Mouse (Mus musculus) limb, embryonic 10.5 days (tissue): ENCODE measurements around the gene Krt7. TPM values are rescaled to one million over a fixed set of nuclear protein-coding genes. Genes with fewer than 3 reads are reported as not detected.

Source experiments
- DNase-seq: peaks from one replicate; pipeline ENCODE4 v3.0.0-alpha.2; 2017; ENCODE audit warnings: low spot score
- H3K27ac ChIP-seq: fragments of 300-500 bp; sonication (generic); 2 replicates; pipeline ENCODE4 v1.5.1; 2016; ENCODE audit warnings: mild to moderate bottlenecking
- H3K27me3 ChIP-seq: fragments of 300-500 bp; sonication (generic); 2 replicates; pipeline ENCODE4 v1.6.1; 2016; ENCODE audit warnings: low read depth, mild to moderate bottlenecking; ENCODE audit not compliant: poor library complexity, severe bottlenecking
- H3K36me3 ChIP-seq: fragments of 300-500 bp; sonication (generic); 2 replicates; pipeline ENCODE4 v1.6.1; 2016; ENCODE audit warnings: mild to moderate bottlenecking, moderate library complexity
- H3K4me1 ChIP-seq: fragments of 300-500 bp; sonication (generic); 2 replicates; pipeline ENCODE4 v1.6.1; 2016
- H3K4me3 ChIP-seq: fragments of 300-500 bp; sonication (generic); 2 replicates; pipeline ENCODE4 v1.5.1; 2016; ENCODE audit warnings: mild to moderate bottlenecking, moderate library complexity
- H3K9me3 ChIP-seq: fragments of 300-500 bp; sonication (generic); replicated peaks from 2 replicates; pipeline ENCODE4 v1.6.1; 2016; ENCODE audit warnings: mild to moderate bottlenecking
- whole genome bisulfite sequencing: fragments of 180-500 bp; shearing (Covaris S2); methylation state at CpG from one replicate; pipeline ENCODE4 v1.1.7; 2016; 5-methylcytosine and 5-hydroxymethylcytosine counted together
- polyA plus RNA-seq: library from polyadenylated mRNA; unstranded; fragments of >200 nt; fragmentation: Nextera tagmentation; extraction: Ambion mirVana; gene quantifications from 2 replicates; pipeline ENCODE4 v1.2.1, GENCODE M21; 2016

The Krt7 gene
- polyA plus RNA-seq, 1 experiment from 2014 or later, result 14.2 TPM

DNA sequence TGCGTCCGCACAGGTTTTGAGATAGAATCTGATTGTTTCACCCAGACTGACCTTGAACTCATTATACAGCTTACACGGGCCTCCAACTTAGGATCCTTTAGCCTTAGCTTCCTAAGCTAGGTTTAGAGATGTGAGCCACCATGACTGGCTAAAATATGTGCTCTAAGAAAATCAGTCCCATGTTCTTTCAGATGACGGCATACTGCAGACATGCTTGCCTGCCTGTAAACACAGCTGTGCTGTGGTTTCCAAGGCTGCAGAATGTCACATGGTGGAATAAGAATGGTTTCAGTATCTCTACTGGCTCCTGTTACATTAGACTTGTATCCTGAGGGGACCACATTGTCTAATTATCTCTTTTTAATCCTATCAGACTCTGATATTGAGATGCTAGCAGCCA lies 8.1 kb downstream of the Krt7 start:
- Histone ChIP-seq H3K27me3 (peaks cover 19% of the 10 kb centered on the region), H3K4me1 (peaks cover 17% of the 10 kb centered on the region), H3K27ac (no peak overlapping the region), H3K9me3 (no peaks in the 10 kb centered on the region), H3K36me3 (no peaks in the 10 kb centered on the region), H3K4me3 (no peak overlapping the region)
- no peak for DNase-seq
- 95% methylated on average over 4 of the region's 4 CpGs for WGBS

GRCm38 (mm10) chr15:101420903-101421302 lies 10.1 kb downstream of the Krt7 start:
- Histone ChIP-seq H3K9me3 (no peaks in the 10 kb centered on the region), H3K4me3 (no peak overlapping the region), H3K27ac (no peak overlapping the region), H3K27me3 (0 out of 2 replicates have a peak, but pooled peaks cover 3% of the 10 kb centered on the region), H3K4me1 (no peaks in the 10 kb centered on the region), H3K36me3 (no peaks in the 10 kb centered on the region)
- DNase-seq, result no peak
- WGBS, result 57% methylated on average over 6 of the region's 6 CpGs

DNA sequence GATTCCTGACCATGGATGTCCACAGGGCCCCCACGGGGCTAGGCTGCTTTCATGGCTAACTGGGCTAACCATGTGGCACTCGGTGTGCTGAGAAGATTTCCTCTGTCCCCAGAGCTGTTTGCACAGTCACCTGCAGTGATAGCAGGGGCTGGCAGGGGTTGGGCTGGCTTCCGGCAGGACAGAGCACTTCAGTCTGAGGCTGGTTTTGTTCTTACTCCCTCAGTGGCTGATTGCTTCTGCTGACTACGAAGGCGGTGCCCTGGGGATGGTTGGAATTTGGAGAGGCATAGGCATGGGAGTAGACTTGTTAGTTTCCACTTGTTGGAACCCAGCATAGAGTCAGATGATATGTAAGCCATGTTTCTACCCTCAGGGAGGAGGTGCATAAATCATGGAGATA lies 14.1 kb downstream of the Krt7 start:
- Histone ChIP-seq H3K4me1 (no peaks in the 10 kb centered on the region), H3K27me3 (no peaks in the 10 kb centered on the region), H3K9me3 (no peaks in the 10 kb centered on the region), H3K4me3 (no peak overlapping the region), H3K27ac (no peak overlapping the region), H3K36me3 (no peaks in the 10 kb centered on the region)
- no peak for DNase-seq
- WGBS, result 33% methylated on average over 5 of the region's 5 CpGs

- H3K9me3 ChIP-seq, result no peaks in the 10 kb centered on the region
- H3K4me3 ChIP-seq, result no peak overlapping the region
- peaks cover 77% of the 10 kb centered on the region for H3K27me3 ChIP-seq
- no peak overlapping the region for H3K27ac ChIP-seq
- H3K36me3 ChIP-seq, result no peaks in the 10 kb centered on the region
- H3K4me1 ChIP-seq, result peaks cover 7% of the 10 kb centered on the region
- 91% methylated on average over 7 of the region's 7 CpGs for WGBS
- no peak for DNase-seq
Measured at GRCm38 (mm10) chr15:101436611-101437010, 25.8 kb downstream of the Krt7 start.

DNA sequence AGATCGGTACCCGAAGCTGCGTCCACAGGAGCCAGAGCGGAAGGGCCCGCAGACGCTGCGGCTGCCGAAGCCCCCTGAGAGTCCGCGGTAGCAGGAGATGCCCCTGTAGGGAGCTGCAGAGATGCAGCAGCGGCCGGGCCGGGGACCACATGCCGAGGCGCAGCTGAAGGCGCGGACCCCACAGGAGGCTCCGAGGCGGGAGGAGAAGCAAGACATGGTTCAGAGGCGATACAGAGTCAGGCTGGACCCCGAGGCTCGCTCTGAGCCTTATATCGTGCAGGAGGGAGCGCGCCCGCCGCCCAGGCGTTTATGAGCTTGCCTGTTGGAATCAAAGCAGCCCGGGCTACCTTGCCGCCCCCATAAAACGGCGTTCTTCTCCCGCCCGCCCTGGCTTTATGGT lies 27.7 kb downstream of the Krt7 start, which contains the start of gene Krt87:
Krt87 (minus strand) TSS at position 250 of the 400 bp plus-strand sequence.
- peaks cover 7% of the 10 kb centered on the region for H3K4me1 ChIP-seq
- WGBS, result 2% methylated on average over 34 of the region's 34 CpGs
- H3K27me3 ChIP-seq, result peaks cover 73% of the 10 kb centered on the region
- H3K9me3 ChIP-seq, result no peaks in the 10 kb centered on the region
- H3K36me3 ChIP-seq, result no peaks in the 10 kb centered on the region
- DNase-seq, result peak; percentile 51
- peak within 1 kb of the TSS; percentile 41 for H3K4me3 ChIP-seq
- H3K27ac ChIP-seq, result no peak within 1 kb of the TSS

DNA sequence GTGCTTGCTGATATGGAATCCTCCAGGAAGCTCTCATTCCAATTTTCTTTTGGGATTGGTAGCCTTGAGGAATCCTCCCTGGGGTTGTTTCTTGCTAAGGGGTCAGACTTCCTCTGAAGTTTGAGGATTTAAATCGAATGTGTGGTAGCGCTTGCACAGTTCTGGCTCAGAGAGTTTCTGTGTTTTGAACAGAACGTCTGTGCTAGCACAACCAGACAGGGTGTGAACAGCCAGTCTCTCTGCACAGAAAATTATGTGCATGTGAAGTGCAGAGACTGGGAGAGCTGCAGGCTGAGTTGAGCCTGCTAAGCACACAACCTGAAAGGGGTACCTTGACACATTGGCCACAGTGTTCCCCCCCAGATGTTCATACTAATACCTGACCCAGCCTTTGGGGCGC lies 30.0 kb downstream of the Krt7 start:
- no peak for DNase-seq
- Histone ChIP-seq H3K4me1 (peaks cover 7% of the 10 kb centered on the region), H3K27ac (no peak overlapping the region), H3K36me3 (no peaks in the 10 kb centered on the region), H3K27me3 (peaks cover 56% of the 10 kb centered on the region), H3K4me3 (no peak overlapping the region), H3K9me3 (no peaks in the 10 kb centered on the region)
- 82% methylated on average over 4 of the region's 4 CpGs for WGBS

- Histone ChIP-seq H3K36me3 (no peaks in the 10 kb centered on the region), H3K27me3 (no peaks in the 10 kb centered on the region), H3K27ac (no peak overlapping the region), H3K4me1 (no peaks in the 10 kb centered on the region), H3K4me3 (no peak overlapping the region), H3K9me3 (no peaks in the 10 kb centered on the region)
- DNase-seq, result no peak
- WGBS, result 82% methylated on average over 11 of the region's 11 CpGs
Measured at GRCm38 (mm10) chr15:101446572-101446971, 35.7 kb downstream of the Krt7 start.

GRCm38 (mm10) chr15:101447444-101447843 lies 36.6 kb downstream of the Krt7 start, which contains the start of gene Krt88:
Gene Krt88, plus strand, starts transcription at chr15:101447744.
- 82% methylated on average over 2 of the region's 2 CpGs for whole genome bisulfite sequencing

GRCm38 (mm10) chr15:101453093-101453736 lies 42.4 kb downstream of the Krt7 start:
- peak; percentile 82 for DNase-seq

More at GRCm38 (mm10) chr15:101447444-101447843, 36.6 kb downstream of the Krt7 start, which contains the start of gene Krt88:
- H3K4me1 ChIP-seq, result no peaks in the 10 kb centered on the region
- H3K27me3 ChIP-seq, result no peaks in the 10 kb centered on the region
- H3K9me3 ChIP-seq, result no peaks in the 10 kb centered on the region
- H3K4me3 ChIP-seq, result no peak within 1 kb of the TSS
- no peak within 1 kb of the TSS for H3K27ac ChIP-seq
- no peaks in the 10 kb centered on the region for H3K36me3 ChIP-seq
- no peak for DNase-seq

GRCm38 (mm10) chr15:101454774-101455173 lies 43.9 kb downstream of the Krt7 start:
- WGBS, result 90% methylated on average over 8 of the region's 8 CpGs
- H3K27me3 ChIP-seq, result no peaks in the 10 kb centered on the region

More at GRCm38 (mm10) chr15:101453093-101453736, 42.4 kb downstream of the Krt7 start:
- H3K9me3 ChIP-seq, result no peaks in the 10 kb centered on the region
- H3K4me1 ChIP-seq, result no peaks in the 10 kb centered on the region
- no peak overlapping the region for H3K4me3 ChIP-seq
- no peaks in the 10 kb centered on the region for H3K36me3 ChIP-seq
- H3K27me3 ChIP-seq, result no peaks in the 10 kb centered on the region
- H3K27ac ChIP-seq, result no peak overlapping the region
- WGBS, result 5% methylated on average over 13 of the region's 13 CpGs

DNA sequence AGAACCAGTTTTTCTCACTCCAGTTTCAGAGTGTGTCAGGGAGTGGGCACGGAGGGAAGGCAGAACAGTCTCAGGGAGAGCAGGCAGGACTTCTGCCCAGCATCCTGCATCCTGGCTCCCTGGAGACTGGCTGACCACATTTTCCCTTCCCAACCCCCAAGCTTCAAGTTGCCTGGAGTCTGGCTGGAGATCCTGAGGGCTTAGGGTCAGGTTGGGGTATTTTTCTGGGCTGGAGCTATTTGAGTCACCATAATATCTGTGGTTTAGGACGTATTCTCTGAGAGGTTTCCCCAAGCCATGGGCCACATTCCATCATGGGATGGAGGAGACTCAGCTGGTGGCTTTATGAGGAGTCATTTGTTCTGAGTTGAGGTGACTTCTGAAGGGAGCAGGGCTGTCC lies 44.4 kb downstream of the Krt7 start:
- no peak for DNase-seq
- WGBS, result 91% methylated on average over 2 of the region's 2 CpGs
- Histone ChIP-seq H3K36me3 (no peaks in the 10 kb centered on the region), H3K27me3 (no peaks in the 10 kb centered on the region), H3K27ac (no peak overlapping the region), H3K4me3 (no peak overlapping the region), H3K4me1 (0 out of 2 replicates have a peak, but pooled peaks cover 4% of the 10 kb centered on the region), H3K9me3 (no peaks in the 10 kb centered on the region)

More at GRCm38 (mm10) chr15:101454774-101455173, 43.9 kb downstream of the Krt7 start:
- Histone ChIP-seq H3K9me3 (no peaks in the 10 kb centered on the region), H3K4me1 (0 out of 2 replicates have a peak, but pooled peaks cover 4% of the 10 kb centered on the region), H3K36me3 (no peaks in the 10 kb centered on the region), H3K27ac (no peak overlapping the region), H3K4me3 (no peak overlapping the region)
- DNase-seq, result no peak

- Histone ChIP-seq H3K4me3 (no peak overlapping the region), H3K4me1 (0 out of 2 replicates have a peak, but pooled peaks cover 4% of the 10 kb centered on the region), H3K36me3 (no peaks in the 10 kb centered on the region), H3K27ac (no peak overlapping the region), H3K27me3 (no peaks in the 10 kb centered on the region), H3K9me3 (no peaks in the 10 kb centered on the region)
- no peak for DNase-seq
- 87% methylated on average over 6 of the region's 6 CpGs for WGBS
Measured at GRCm38 (mm10) chr15:101455891-101456290, 45.0 kb downstream of the Krt7 start.

GRCm38 (mm10) chr15:101458361-101458930 lies 47.6 kb downstream of the Krt7 start:
- no peaks in the 10 kb centered on the region for H3K27me3 ChIP-seq
- H3K4me3 ChIP-seq, result no peak overlapping the region
- DNase-seq, result no peak
- H3K27ac ChIP-seq, result no peak overlapping the region
- no peaks in the 10 kb centered on the region for H3K9me3 ChIP-seq
- WGBS, result 81% methylated on average over 16 of the region's 16 CpGs
- H3K36me3 ChIP-seq, result no peaks in the 10 kb centered on the region
- 0 out of 2 replicates have a peak, but pooled peaks cover 4% of the 10 kb centered on the region for H3K4me1 ChIP-seq
